Mouse (Mus musculus) left cerebral cortex, postnatal 36 days (tissue): Measurements from ENCODE around the gene Ace2. TPM values are rescaled to one million over a fixed set of nuclear protein-coding genes. Genes with fewer than 3 reads are reported as not detected.

Experiments used
- DNase-seq, 2 experiments: peaks; one replicate each; pipeline ENCODE4 v3.0.0; 2021 to 2022; ENCODE audit warnings: low spot score in 2 of 2, mixed read lengths in 1 of 2
- intact Hi-C: fragments of 180-260 bp; cut with DNase I; formaldehyde crosslinking; loops from one replicate; pipeline ENCODE4 v1.15.1; 2025
- total RNA-seq, 2 experiments: library from RNA; stranded (reverse); gene quantifications; 2 replicates each; pipeline ENCODE4 v1.2.3; 2021

Ace2 gene
- total RNA-seq, 2 experiments from 2014 or later: 1.7 to 1.8 TPM

DNA sequence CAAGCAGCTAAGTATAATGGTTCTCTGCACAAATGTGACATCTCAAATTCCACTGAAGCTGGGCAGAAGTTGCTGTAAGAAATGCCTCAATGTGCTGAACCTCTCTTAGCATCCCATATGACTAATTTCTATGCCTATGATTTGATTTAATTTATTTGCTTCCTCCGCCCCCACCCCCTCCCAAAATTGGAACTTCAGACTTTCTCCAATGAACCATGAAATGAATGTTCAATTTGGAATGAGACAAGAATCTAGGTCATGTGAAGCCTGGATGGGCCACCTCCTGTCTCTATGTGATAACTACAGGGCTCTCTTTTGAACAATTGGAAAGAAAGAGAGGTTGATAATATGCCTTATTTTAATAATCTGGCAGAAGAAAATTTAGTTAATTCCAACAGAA, 36.2 kb downstream of the Ace2 start:
- no peak for DNase-seq
- intact Hi-C loops: loop anchor here (10.0 kb wide), 1 partner anchor 1231 kb away; no protein-coding TSS in a partner anchor

GRCm38 (mm10) chrX:164175780-164176179, 36.6 kb downstream of the Ace2 start:
- intact Hi-C loops: loop anchor here (10.0 kb wide), 1 partner anchor 1231 kb away; no protein-coding TSS in a partner anchor
- DNase-seq: no peak

DNA sequence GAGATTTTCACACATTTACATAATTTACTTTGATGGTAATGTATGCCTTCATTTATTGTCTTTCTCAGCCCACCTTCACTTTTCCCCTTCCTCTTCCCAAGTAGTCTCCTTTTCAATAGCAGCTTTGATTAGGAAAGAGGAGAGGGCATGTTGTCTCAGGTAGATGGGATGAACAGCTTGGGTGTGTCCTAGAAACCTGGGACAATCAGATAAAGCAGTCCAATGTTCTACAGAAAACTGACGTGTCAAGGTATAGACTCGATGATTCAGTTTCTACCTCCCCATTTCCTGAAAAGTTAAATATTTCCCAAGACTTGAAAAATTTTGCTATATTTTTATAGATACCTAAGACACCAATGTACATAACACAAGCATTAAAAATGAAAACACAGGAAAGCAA, 39.7 kb downstream of the Ace2 start:
- intact Hi-C loops: loop anchor here (10.0 kb wide), 1 partner anchor 1234 kb away; no protein-coding TSS in a partner anchor
- no peak for DNase-seq

GRCm38 (mm10) chrX:164179746-164180145, 40.6 kb downstream of the Ace2 start:
- intact Hi-C loops: loop anchor here (2.0 to 10.0 kb wide), 3 partner anchors 79 to 1235 kb away; no protein-coding TSS in a partner anchor
- DNase-seq: peak in 1 of 2 experiments; percentile 10

GRCm38 (mm10) chrX:164183844-164184243, 44.7 kb downstream of the Ace2 start:
- intact Hi-C loops: loop anchor here (1.0 to 5.0 kb wide), 3 partner anchors 103 to 265 kb away; no protein-coding TSS in a partner anchor
- DNase-seq: peak; percentile 4 to 14

- no peak for DNase-seq
- intact Hi-C loops: no loop called here
Observed at GRCm38 (mm10) chrX:164189880-164190279, 50.7 kb downstream of the Ace2 start.

DNA sequence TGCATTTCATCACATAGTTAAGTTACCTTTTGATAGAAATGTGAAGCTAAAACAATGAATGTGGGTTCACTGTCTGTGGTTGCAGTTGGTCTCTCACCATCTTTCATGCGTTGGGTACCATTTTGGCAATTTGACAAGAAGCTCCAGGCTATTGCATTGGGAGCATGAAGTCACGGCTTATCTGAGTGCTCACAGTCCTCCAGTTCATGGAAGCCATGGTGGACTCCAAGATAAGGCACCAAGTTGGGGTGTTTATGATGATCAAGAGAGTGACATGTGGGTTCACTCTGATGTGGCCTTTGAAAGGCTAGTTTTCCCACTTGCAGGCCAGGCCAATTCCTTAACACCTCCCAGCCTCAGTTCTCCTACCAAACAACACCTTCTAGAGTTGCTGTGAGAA, 58.5 kb downstream of the Ace2 start:
- intact Hi-C loops: no loop called here
- no peak for DNase-seq

DNA sequence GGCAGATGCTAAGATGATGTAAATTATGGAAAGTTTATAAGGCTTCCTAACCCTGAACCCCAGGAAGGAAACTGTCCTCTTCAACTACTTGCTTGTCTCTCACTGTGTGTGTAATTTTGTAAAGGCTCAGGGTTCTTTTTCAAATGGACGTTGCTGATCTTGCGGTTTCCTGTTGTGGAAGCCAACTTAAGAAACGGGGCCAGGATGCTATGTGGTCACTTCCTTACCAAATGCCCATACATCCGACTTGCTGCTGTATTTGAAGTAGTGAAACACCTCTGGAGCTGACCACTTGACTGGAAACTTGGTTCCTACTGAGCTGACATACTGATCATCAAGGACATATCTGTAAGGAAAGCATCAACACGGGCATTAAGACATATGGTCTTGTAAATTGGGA, 61.4 kb downstream of the Ace2 start:
- intact Hi-C loops: no loop called here

DNA sequence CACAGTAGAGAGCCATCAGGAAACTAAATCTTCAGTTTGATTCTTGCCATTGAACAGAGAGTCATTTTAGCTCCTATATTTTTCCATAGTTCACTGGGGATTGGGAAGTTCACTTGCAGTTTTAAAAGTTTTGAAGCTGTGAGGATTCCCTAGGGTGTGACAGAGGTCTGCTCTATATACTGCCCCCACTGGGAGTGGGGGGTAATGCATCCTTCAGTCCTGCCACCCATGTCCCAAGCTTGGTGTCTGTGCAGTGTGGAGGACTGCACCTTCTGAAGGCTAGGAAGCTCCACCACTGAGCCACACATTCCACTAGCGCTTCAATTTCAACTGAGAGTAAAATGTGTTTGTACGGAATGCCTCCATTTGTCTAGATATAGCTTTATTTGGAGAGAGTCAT, 82.9 kb downstream of the Ace2 start:
- no peak for DNase-seq
- intact Hi-C loops: no loop called here

More for the DNA sequence above, 61.4 kb downstream of the Ace2 start:
- no peak for DNase-seq

DNA sequence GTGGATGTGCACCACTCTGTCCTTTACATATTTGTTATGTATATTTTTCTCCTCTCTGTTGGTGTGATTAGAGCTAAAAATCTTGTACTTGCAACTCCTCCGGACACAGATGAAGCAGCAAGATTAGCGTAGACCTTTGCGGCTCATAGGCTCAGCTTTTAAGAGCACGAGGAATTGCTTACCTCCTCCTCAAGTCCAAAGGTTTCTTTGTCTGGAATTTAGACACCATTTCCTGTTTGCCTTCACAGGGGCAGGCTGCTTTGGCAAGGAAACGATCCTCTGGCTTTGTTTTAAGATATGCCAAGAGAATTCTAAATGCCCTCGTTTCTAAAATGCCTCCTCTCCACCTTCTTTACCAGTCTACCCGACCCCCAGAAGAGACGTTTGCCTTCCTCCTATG, 94.2 kb downstream of the Ace2 start:
- intact Hi-C loops: no loop called here
- no peak for DNase-seq

Other genes starting within 250 kb of the Ace2 start
- 10 to 100 TPM; 26.8 to 38.6 TPM for gene Ap1s2, start 230.3 kb upstream of the Ace2 start, total RNA-seq
- 10 to 100 TPM; 40.3 to 53.9 TPM for gene Zrsr2, start 180.7 kb upstream of the Ace2 start, total RNA-seq
- gene Car5b, start 111.3 kb upstream of the Ace2 start, total RNA-seq: 1 to 10 TPM; 3.2 TPM
- 10 to 100 TPM; 10.5 to 11.2 TPM for gene Siah1b, start 62.8 kb upstream of the Ace2 start, total RNA-seq
- gene Cltrn, start 50.5 kb upstream of the Ace2 start, total RNA-seq: not detected
- under 1 TPM; 0.57 to 0.77 TPM for gene Bmx, start 118.9 kb downstream of the Ace2 start, total RNA-seq
- gene Pir, start 130.0 kb downstream of the Ace2 start, total RNA-seq: 1 to 10 TPM; 6.7 to 7.8 TPM
- gene Vegfd, start 234.0 kb downstream of the Ace2 start, total RNA-seq: 1 to 10 TPM; 1.8 to 2.3 TPM